Mouse (Mus musculus): Measurements from ENCODE around the gene Polrmt.
A peak's percentile ranks its signal among the peaks of the same experiment; 100 is the strongest.

Gene Polrmt

GRCm38 (mm10) chr10:79745898-79746773, at the start of gene Polrmt:
Polrmt (minus strand) TSS chr10:79746581.
- DNase-seq, result peak; percentile 95

- no peak for DNase-seq
Measured at GRCm38 (mm10) chr10:79795905-79796304, 49.5 kb upstream of the Polrmt start.

- DNase-seq, result no peak
Measured at GRCm38 (mm10) chr10:79794491-79794931, 48.1 kb upstream of the Polrmt start.

- no peak for DNase-seq
Measured at GRCm38 (mm10) chr10:79793738-79794490, 47.5 kb upstream of the Polrmt start.

GRCm38 (mm10) chr10:79793051-79793737, 46.8 kb upstream of the Polrmt start, which contains the start of gene Palm:
Palm (plus strand) TSS chr10:79793572.
- DNase-seq, result peak; percentile 84

GRCm38 (mm10) chr10:79792339-79793040, 46.1 kb upstream of the Polrmt start:
- no peak for DNase-seq

- no peak for DNase-seq
Measured at GRCm38 (mm10) chr10:79790861-79791260, 44.5 kb upstream of the Polrmt start, which contains the start of gene Prss57. Prss57 (minus strand) TSS chr10:79790961.

- DNase-seq, result no peak
Measured at GRCm38 (mm10) chr10:79789581-79789980, 43.2 kb upstream of the Polrmt start.

GRCm38 (mm10) chr10:79788386-79789158, 42.2 kb upstream of the Polrmt start:
- peak; percentile 75 for DNase-seq

GRCm38 (mm10) chr10:79783920-79784800, 37.8 kb upstream of the Polrmt start:
- peak; percentile 12 for DNase-seq

- no peak for DNase-seq
Measured at GRCm38 (mm10) chr10:79783050-79783449, 36.7 kb upstream of the Polrmt start.

- DNase-seq, result no peak
Measured at GRCm38 (mm10) chr10:79781956-79782355, 35.6 kb upstream of the Polrmt start.

- DNase-seq, result no peak
Measured at GRCm38 (mm10) chr10:79781139-79781538, 34.8 kb upstream of the Polrmt start.

GRCm38 (mm10) chr10:79780664-79781015, 34.3 kb upstream of the Polrmt start:
- DNase-seq, result no peak

GRCm38 (mm10) chr10:79779784-79780663, 33.6 kb upstream of the Polrmt start:
- DNase-seq, result peak; percentile 98

GRCm38 (mm10) chr10:79779193-79779592, 32.8 kb upstream of the Polrmt start:
- DNase-seq, result no peak

- no peak for DNase-seq
Measured at GRCm38 (mm10) chr10:79778006-79778405, 31.6 kb upstream of the Polrmt start.

- DNase-seq, result no peak
Measured at GRCm38 (mm10) chr10:79777103-79777531, 30.7 kb upstream of the Polrmt start, which contains the start of gene Fstl3. Fstl3 (plus strand) TSS chr10:79777272.
